Mouse (Mus musculus): ENCODE measurements around the gene Tbl1x.

- no peak for TF ChIP-seq CTCF (IDR thresholded peaks at IDR 0.05; ENCODE audit: borderline replicate concordance, control insufficient read depth, extremely low read depth, insufficient read depth, low read length, poor library complexity)
- TF ChIP-seq POLR2A (IDR thresholded peaks at IDR 0.05; ENCODE audit: control insufficient read depth, extremely low read depth, insufficient read depth, low read length, poor library complexity), result no peak
Observed at GRCm38 (mm10) chrX:77578172-77578571, 67.4 kb downstream of the Tbl1x start.

Measured in thymus, adult 2 months (tissue).